Mouse (Mus musculus) intestine, embryonic 16.5 days (tissue): Measurements from ENCODE around the gene Smarcal1. TPM values are rescaled to one million over a fixed set of nuclear protein-coding genes. Genes with fewer than 3 reads are reported as not detected.

Source experiments
- ATAC-seq: fragments of 200-750 bp; cut with Nextera tagmentation; 2 replicates; pipeline ENCODE4 v1.8.0; 2017; ENCODE audit warnings: moderate TSS enrichment, moderate library complexity
- H3K27ac ChIP-seq: fragments of 300-500 bp; sonication (generic); 2 replicates; pipeline ENCODE4 v1.5.1; 2014; ENCODE audit warnings: mild to moderate bottlenecking, low read length
- H3K27me3 ChIP-seq: fragments of 300-500 bp; sonication (generic); replicated peaks from 2 replicates; pipeline ENCODE4 v1.6.1; 2014; ENCODE audit warnings: low read length, control low read depth, mixed read lengths; ENCODE audit not compliant: control insufficient read depth, insufficient read depth
- H3K36me3 ChIP-seq: fragments of 300-500 bp; sonication (generic); 2 replicates; pipeline ENCODE4 v1.6.1; 2014; ENCODE audit warnings: low read length, control low read depth; ENCODE audit not compliant: control insufficient read depth, insufficient read depth
- H3K4me1 ChIP-seq: fragments of 300-500 bp; sonication (generic); 2 replicates; pipeline ENCODE4 v1.6.1; 2014; ENCODE audit warnings: low read length, control low read depth, mixed read lengths; ENCODE audit not compliant: control insufficient read depth, insufficient read depth
- H3K4me2 ChIP-seq: fragments of 300-500 bp; sonication (generic); 2 replicates; pipeline ENCODE4 v1.6.1; 2014; ENCODE audit warnings: low read depth, low read length, control low read depth
- H3K4me3 ChIP-seq: fragments of 300-500 bp; sonication (generic); 2 replicates; pipeline ENCODE4 v1.5.1; 2014; ENCODE audit warnings: mild to moderate bottlenecking, low read length
- H3K9ac ChIP-seq: fragments of 300-500 bp; sonication (generic); 2 replicates; pipeline ENCODE4 v1.6.1; 2014; ENCODE audit warnings: low read depth, low read length
- H3K9me3 ChIP-seq: fragments of 300-500 bp; sonication (generic); 2 replicates; pipeline ENCODE4 v1.6.1; 2016; ENCODE audit warnings: low read length, control low read depth; ENCODE audit not compliant: control insufficient read depth
- WGBS: fragments of 180-500 bp; shearing (Covaris S2); extraction: QIAGEN DNeasy Blood & Tissue Kit; methylation state at CpG from one replicate; pipeline ENCODE4 v1.1.7; 2014; 5-methylcytosine and 5-hydroxymethylcytosine counted together
- polyA plus RNA-seq: library from polyadenylated mRNA; unstranded; fragments of >200 nt; fragmentation: Nextera tagmentation; extraction: Ambion mirVana; gene quantifications from 2 replicates; pipeline ENCODE4 v1.2.1, GENCODE M21; 2015

Smarcal1 gene
- polyA plus RNA-seq, 1 experiment from 2014 or later = 16.4 TPM

- no peaks in the 10 kb centered on the region for H3K27me3 ChIP-seq
- H3K36me3 ChIP-seq = no peaks in the 10 kb centered on the region
- H3K4me3 ChIP-seq = peak overlapping the region; percentile 33
- peak overlapping the region; percentile 60 for H3K4me2 ChIP-seq
- WGBS = 37% methylated on average over 49 of the region's 49 CpGs
- H3K27ac ChIP-seq = no peak overlapping the region
- H3K9ac ChIP-seq = no peak overlapping the region
- peak; percentile 31; the same call in 1 of the 2 replicates for ATAC-seq
- no peaks in the 10 kb centered on the region for H3K9me3 ChIP-seq
- H3K4me1 ChIP-seq = no peaks in the 10 kb centered on the region
Observed at GRCm38 (mm10) chr1:72640658-72641410, 57.8 kb downstream of the Smarcal1 start.

GRCm38 (mm10) chr1:72673070-72673469 is 90.0 kb downstream of the Smarcal1 start:
- no peak overlapping the region for H3K4me2 ChIP-seq
- H3K4me3 ChIP-seq = no peak overlapping the region
- H3K9ac ChIP-seq = no peak overlapping the region
- no peak overlapping the region for H3K27ac ChIP-seq
- no peaks in the 10 kb centered on the region for H3K36me3 ChIP-seq
- WGBS = 49% methylated on average over 3 of the region's 3 CpGs
- ATAC-seq = no peak
- H3K4me1 ChIP-seq = no peaks in the 10 kb centered on the region
- H3K27me3 ChIP-seq = no peaks in the 10 kb centered on the region
- no peaks in the 10 kb centered on the region for H3K9me3 ChIP-seq

Other genes with a start within 250 kb of the Smarcal1 start
- gene March4, start 46.3 kb upstream of the Smarcal1 start, polyA plus RNA-seq = 0.27 and 0.32 TPM in 2 replicates
- not detected in 2 replicates for gene Ankar, start 117.3 kb downstream of the Smarcal1 start, polyA plus RNA-seq
- gene Rpl37a, start 128.0 kb downstream of the Smarcal1 start, polyA plus RNA-seq = 1,552 and 1,622 TPM in 2 replicates
- 127 and 139 TPM in 2 replicates for gene Igfbp2, start 241.3 kb downstream of the Smarcal1 start, polyA plus RNA-seq